Mouse (Mus musculus) macrophage (primary cell): ENCODE measurements around the gene Depdc7. TPM values are rescaled to one million over a fixed set of nuclear protein-coding genes. Genes with fewer than 3 reads are reported as not detected.
A peak's percentile ranks its signal among the peaks of the same experiment; 100 is the strongest.

Experiments used
- H3K27ac ChIP-seq: fragments of 350-480 bp; formaldehyde crosslinking; 2 replicates; pipeline ENCODE4 v1.9.0; 2021
- H3K36me3 ChIP-seq: fragments of 350-480 bp; formaldehyde crosslinking; 2 replicates; pipeline ENCODE4 v1.9.0; 2021; ENCODE audit errors: inconsistent target
- H3K4me3 ChIP-seq: fragments of 350-480 bp; formaldehyde crosslinking; 2 replicates; pipeline ENCODE4 v1.9.0; 2021; ENCODE audit errors: inconsistent target
- H3K79me2 ChIP-seq: fragments of 350-480 bp; formaldehyde crosslinking; 2 replicates; pipeline ENCODE4 v1.9.0; 2021; ENCODE audit errors: inconsistent target
- WGBS: methylation state at CpG from one replicate; pipeline ENCODE4 v1.1.7; 2026; ENCODE audit warnings: inconsistent platforms; ENCODE audit not compliant: missing documents; 5-methylcytosine and 5-hydroxymethylcytosine counted together
- polyA plus RNA-seq: library from polyadenylated mRNA; stranded (reverse); fragments of 250-400 nt; gene quantifications from 3 replicates; pipeline ENCODE4 v1.2.4, GENCODE M21; 2018; ENCODE audit warnings: inconsistent platforms

The Depdc7 gene
- polyA plus RNA-seq, 1 experiment from 2014 or later: 10.3 TPM

- Histone ChIP-seq H3K36me3 (peaks cover 18% of the 10 kb centered on the region; the same call in 1 of the 2 replicates), H3K4me3 (no peak overlapping the region), H3K27ac (no peak overlapping the region), H3K79me2 (peaks cover 18% of the 10 kb centered on the region)
- WGBS: 100% methylated on average over 3 of the region's 3 CpGs
Measured at GRCm38 (mm10) chr2:104704355-104704754, 38.3 kb downstream of the Depdc7 start.

- WGBS: 88% methylated on average over 3 of the region's 3 CpGs
Measured at GRCm38 (mm10) chr2:104703158-104703557, 39.5 kb downstream of the Depdc7 start.

GRCm38 (mm10) chr2:104699659-104700058 is 43.0 kb downstream of the Depdc7 start:
- Histone ChIP-seq H3K36me3 (peaks cover 7% of the 10 kb centered on the region; the same call in 1 of the 2 replicates), H3K4me3 (no peak overlapping the region), H3K27ac (no peak overlapping the region), H3K79me2 (no peaks in the 10 kb centered on the region)
- 93% methylated on average over 10 of the region's 11 CpGs for WGBS

More at GRCm38 (mm10) chr2:104703158-104703557, 39.5 kb downstream of the Depdc7 start:
- Histone ChIP-seq H3K36me3 (peaks cover 18% of the 10 kb centered on the region; the same call in 1 of the 2 replicates), H3K79me2 (peaks cover 8% of the 10 kb centered on the region; the same call in 1 of the 2 replicates), H3K4me3 (no peak overlapping the region), H3K27ac (no peak overlapping the region)

GRCm38 (mm10) chr2:104692551-104692950 is 50.1 kb downstream of the Depdc7 start:
- WGBS: 68% methylated on average over 2 of the region's 2 CpGs
- Histone ChIP-seq H3K27ac (peak overlapping the region; percentile 19; the same call in 1 of the 2 replicates), H3K36me3 (no peaks in the 10 kb centered on the region), H3K79me2 (no peaks in the 10 kb centered on the region), H3K4me3 (no peak overlapping the region)

GRCm38 (mm10) chr2:104690720-104691119 is 52.0 kb downstream of the Depdc7 start:
- Histone ChIP-seq H3K27ac (no peak overlapping the region), H3K4me3 (no peak overlapping the region), H3K79me2 (no peaks in the 10 kb centered on the region), H3K36me3 (no peaks in the 10 kb centered on the region)
- WGBS: 4% methylated on average over 4 of the region's 4 CpGs

- H3K4me3 ChIP-seq: no peak overlapping the region
- 93% methylated on average over 8 of the region's 8 CpGs for WGBS
- peaks cover 11% of the 10 kb centered on the region for H3K36me3 ChIP-seq
- H3K27ac ChIP-seq: no peak overlapping the region
- no peaks in the 10 kb centered on the region for H3K79me2 ChIP-seq
Measured at GRCm38 (mm10) chr2:104688724-104689123, 54.0 kb downstream of the Depdc7 start.

- WGBS: 95% methylated on average over 3 of the region's 3 CpGs
- no peak overlapping the region for H3K27ac ChIP-seq
- H3K4me3 ChIP-seq: no peak overlapping the region
- H3K79me2 ChIP-seq: no peaks in the 10 kb centered on the region
- peaks cover 15% of the 10 kb centered on the region for H3K36me3 ChIP-seq
Measured at GRCm38 (mm10) chr2:104688321-104688720, 54.4 kb downstream of the Depdc7 start.

GRCm38 (mm10) chr2:104687261-104687660 is 55.4 kb downstream of the Depdc7 start:
- H3K79me2 ChIP-seq: no peaks in the 10 kb centered on the region
- no peak overlapping the region for H3K27ac ChIP-seq
- H3K4me3 ChIP-seq: no peak overlapping the region
- WGBS: 3% methylated on average over 3 of the region's 3 CpGs
- peaks cover 23% of the 10 kb centered on the region for H3K36me3 ChIP-seq

GRCm38 (mm10) chr2:104685418-104685817 is 57.3 kb downstream of the Depdc7 start:
- Histone ChIP-seq H3K36me3 (peaks cover 38% of the 10 kb centered on the region), H3K79me2 (no peaks in the 10 kb centered on the region), H3K4me3 (no peak overlapping the region), H3K27ac (no peak overlapping the region)
- WGBS: 19% methylated on average over 13 of the region's 13 CpGs

- Histone ChIP-seq H3K4me3 (no peak overlapping the region), H3K27ac (no peak overlapping the region), H3K36me3 (peaks cover 38% of the 10 kb centered on the region), H3K79me2 (no peaks in the 10 kb centered on the region)
- 94% methylated on average over 4 of the region's 4 CpGs for WGBS
Measured at GRCm38 (mm10) chr2:104684771-104685170, 57.9 kb downstream of the Depdc7 start.

GRCm38 (mm10) chr2:104677326-104677725 is 65.4 kb downstream of the Depdc7 start:
- 98% methylated on average over 3 of the region's 3 CpGs for WGBS
- H3K36me3 ChIP-seq: peaks cover 19% of the 10 kb centered on the region; the same call in 1 of the 2 replicates
- H3K79me2 ChIP-seq: no peaks in the 10 kb centered on the region
- no peak overlapping the region for H3K4me3 ChIP-seq
- H3K27ac ChIP-seq: no peak overlapping the region

Other genes with a start within 250 kb of the Depdc7 start
- gene Hipk3, start 248.4 kb downstream of the Depdc7 start, polyA plus RNA-seq: 25.7 to 41.6 TPM (median 34.0 TPM) in 3 replicates
- gene Cstf3, start 152.4 kb downstream of the Depdc7 start, polyA plus RNA-seq: 18.9 to 20.6 TPM (median 19.9 TPM) in 3 replicates
- 22.5 to 32.0 TPM (median 24.4 TPM) in 3 replicates for gene Tcp11l1, start 30.7 kb downstream of the Depdc7 start, polyA plus RNA-seq
- not detected in 3 replicates for gene Pin1rt1, start 26.5 kb downstream of the Depdc7 start, polyA plus RNA-seq
- gene Qser1, start 73.9 kb upstream of the Depdc7 start, polyA plus RNA-seq: 5.0 to 8.2 TPM (median 7.5 TPM) in 3 replicates
- gene Prrg4, start 107.0 kb upstream of the Depdc7 start, polyA plus RNA-seq: 0.24 to 1.00 TPM (median 0.80 TPM) in 3 replicates
- 2.7 to 9.5 TPM (median 3.4 TPM) in 3 replicates for gene Ccdc73, start 124.9 kb upstream of the Depdc7 start, polyA plus RNA-seq